Mouse (Mus musculus) kidney, adult 2 months (tissue): ENCODE results near the gene Gabrg3. TPM values are rescaled to one million over a fixed set of nuclear protein-coding genes. Genes with fewer than 3 reads are reported as not detected.
"Not testable (repeated sequence)": the region's sequence is repeated elsewhere in the genome, so short reads cannot be mapped to it uniquely, and the experiment has no call there.

Source experiments
- DNase-seq: peaks from one replicate; pipeline ENCODE4 v3.0.0; 2021
- H3K27ac ChIP-seq: fragments of 200-500 bp; 2 replicates; pipeline ENCODE4 v1.5.1; 2012; ENCODE audit warnings: low read depth, low read length, control low read depth, inconsistent platforms; ENCODE audit not compliant: insufficient read depth
- H3K27me3 ChIP-seq: fragments of 200-500 bp; replicated peaks from 2 replicates; pipeline ENCODE4 v1.6.1; 2012; ENCODE audit warnings: mild to moderate bottlenecking, moderate library complexity, low read length, inconsistent platforms; ENCODE audit not compliant: control insufficient read depth, insufficient read depth
- H3K36me3 ChIP-seq: fragments of 200-500 bp; 2 replicates; pipeline ENCODE4 v1.6.1; 2012; ENCODE audit warnings: mild to moderate bottlenecking, moderate library complexity, low read length, inconsistent platforms; ENCODE audit not compliant: control insufficient read depth, insufficient read depth
- H3K4me1 ChIP-seq: fragments of 200-500 bp; 2 replicates; pipeline ENCODE4 v1.6.1; 2011; ENCODE audit warnings: low read length; ENCODE audit not compliant: control insufficient read depth, insufficient read depth
- H3K4me3 ChIP-seq: fragments of 200-500 bp; 2 replicates; pipeline ENCODE4 v1.5.1; 2011; ENCODE audit warnings: mild to moderate bottlenecking, low read depth, low read length, control low read depth; ENCODE audit not compliant: insufficient read depth
- CTCF ChIP-seq: fragments of 200-500 bp; conservative IDR thresholded peaks from 2 replicates; pipeline ENCODE4 v1.5.1; 2011; ENCODE audit warnings: low read depth, mild to moderate bottlenecking, control low read depth, low read length, moderate library complexity, mixed read lengths; ENCODE audit not compliant: insufficient read depth, insufficient read length
- POLR2A ChIP-seq: fragments of 200-500 bp; IDR thresholded peaks from one replicate; pipeline ENCODE4 v1.6.1; 2011; ENCODE audit warnings: low read depth, low read length, control low read depth
- WGBS: fragments of 180-500 bp; shearing (Covaris S2); methylation state at CpG from one replicate; pipeline ENCODE4 v1.1.7; 2018; 5-methylcytosine and 5-hydroxymethylcytosine counted together
- polyA plus RNA-seq: library from polyadenylated mRNA; depleted of rRNA; stranded (reverse); fragments of >200 nt; gene quantifications from 2 replicates; pipeline ENCODE4 v1.2.3, GENCODE M21; 2012

Gene Gabrg3
- polyA plus RNA-seq, 1 experiment = 0.13 TPM

GRCm38 (mm10) chr7:57258893-57259574 is 128.0 kb downstream of the Gabrg3 start:
- no peaks in the 10 kb centered on the region for H3K4me1 ChIP-seq
- H3K36me3 ChIP-seq = no peaks in the 10 kb centered on the region
- no peak for DNase-seq
- no peaks in the 10 kb centered on the region for H3K27me3 ChIP-seq
- WGBS = 79% methylated on average over 5 of the region's 5 CpGs
- no peak overlapping the region for H3K4me3 ChIP-seq
- no peak for TF ChIP-seq POLR2A
- no peak for TF ChIP-seq CTCF
- H3K27ac ChIP-seq = no peak overlapping the region

GRCm38 (mm10) chr7:57243981-57244380 is 143.0 kb downstream of the Gabrg3 start:
- Histone ChIP-seq H3K27ac (no peak overlapping the region), H3K4me1 (no peaks in the 10 kb centered on the region), H3K36me3 (no peaks in the 10 kb centered on the region), H3K4me3 (no peak overlapping the region), H3K27me3 (no peaks in the 10 kb centered on the region)
- no peak for DNase-seq
- no peak for TF ChIP-seq POLR2A
- no peak for TF ChIP-seq CTCF
- WGBS = 79% methylated on average over 4 of the region's 4 CpGs

GRCm38 (mm10) chr7:57214119-57214518 is 172.9 kb downstream of the Gabrg3 start:
- WGBS = 95% methylated on average over 1 of the region's 1 CpGs
- no peak overlapping the region for H3K4me3 ChIP-seq
- H3K27ac ChIP-seq = no peak overlapping the region
- no peaks in the 10 kb centered on the region for H3K27me3 ChIP-seq
- H3K36me3 ChIP-seq = no peaks in the 10 kb centered on the region
- no peak for DNase-seq
- H3K4me1 ChIP-seq = no peaks in the 10 kb centered on the region
- TF ChIP-seq CTCF = no peak
- no peak for TF ChIP-seq POLR2A

- no peak for TF ChIP-seq CTCF
- no peaks in the 10 kb centered on the region for H3K27me3 ChIP-seq
- WGBS = 94% methylated on average over 1 of the region's 1 CpGs
- H3K27ac ChIP-seq = no peak overlapping the region
- H3K36me3 ChIP-seq = no peaks in the 10 kb centered on the region
- no peak for DNase-seq
- H3K4me1 ChIP-seq = no peaks in the 10 kb centered on the region
- H3K4me3 ChIP-seq = no peak overlapping the region
These were observed 201.0 kb downstream of the Gabrg3 start for GRCm38 (mm10) chr7:57186015-57186414.

GRCm38 (mm10) chr7:57175891-57176545 is 211.0 kb downstream of the Gabrg3 start:
- H3K4me1 ChIP-seq, H3K36me3 ChIP-seq, H3K27ac ChIP-seq, H3K4me3 ChIP-seq, H3K27me3 ChIP-seq: not testable (repeated sequence)
- peak; percentile 47 for DNase-seq
- 36% methylated on average over 2 of the region's 2 CpGs for WGBS

GRCm38 (mm10) chr7:57166931-57167330 is 220.1 kb downstream of the Gabrg3 start:
- Histone ChIP-seq H3K36me3 (no peaks in the 10 kb centered on the region), H3K4me1 (no peaks in the 10 kb centered on the region), H3K4me3 (no peak overlapping the region), H3K27ac (no peak overlapping the region), H3K27me3 (no peaks in the 10 kb centered on the region)
- no peak for TF ChIP-seq POLR2A
- TF ChIP-seq CTCF = no peak
- DNase-seq = peak; percentile 64
- WGBS = 57% methylated on average over 3 of the region's 3 CpGs

- TF ChIP-seq POLR2A (no peak), CTCF (no peak)
- Histone ChIP-seq H3K27me3 (no peaks in the 10 kb centered on the region), H3K4me3 (no peak overlapping the region), H3K36me3 (no peaks in the 10 kb centered on the region), H3K27ac (no peak overlapping the region), H3K4me1 (no peaks in the 10 kb centered on the region)
- DNase-seq = no peak
- 62% methylated on average over 3 of the region's 3 CpGs for WGBS
These were observed 228.8 kb downstream of the Gabrg3 start for GRCm38 (mm10) chr7:57158211-57158610.
